Mouse (Mus musculus): Measurements from ENCODE around the gene Sirt4. TPM values are rescaled to one million over a fixed set of nuclear protein-coding genes. Genes with fewer than 3 reads are reported as not detected.

The Sirt4 gene
- total RNA-seq, 2 experiments from 2014 or later: 26.8 to 31.2 TPM

- peak in 1 of 2 experiments; percentile 62 for DNase-seq (ENCODE audit: extremely low spot score in 1 of 2, low spot score in 2 of 2)
- intact Hi-C loops (cut with DNase I): no loop called here
These were observed 55.0 kb downstream of the Sirt4 start, which contains the start of gene Msi1 for GRCm38 (mm10) chr5:115429359-115430186. Gene Msi1 (plus strand): TSS chr5:115429599.

GRCm38 (mm10) chr5:115428831-115429358 is 55.6 kb downstream of the Sirt4 start:
- no peak for DNase-seq (ENCODE audit: extremely low spot score in 1 of 2, low spot score in 2 of 2)
- intact Hi-C loops (cut with DNase I): no loop called here

Other genes with a start within 250 kb of the Sirt4 start
- gene Pop5, start 248.9 kb downstream of the Sirt4 start, total RNA-seq (2021): 10 to 100 TPM; 35.5 to 35.7 TPM
- 100 to 1,000 TPM; 256 to 269 TPM for gene Rnf10, start 211.8 kb downstream of the Sirt4 start, total RNA-seq (2021)
- gene Coq5, start 205.1 kb downstream of the Sirt4 start, total RNA-seq (2021): 10 to 100 TPM; 36.4 to 37.1 TPM
- gene Dynll1, start 183.7 kb downstream of the Sirt4 start, total RNA-seq (2021): 100 to 1,000 TPM; 702 to 749 TPM
- 10 to 100 TPM; 59.6 to 64.6 TPM for gene Srsf9, start 157.5 kb downstream of the Sirt4 start, total RNA-seq (2021)
- gene Gatc, start 143.5 kb downstream of the Sirt4 start, total RNA-seq (2021): 10 to 100 TPM; 23.8 to 25.5 TPM
- 10 to 100 TPM; 30.3 to 32.8 TPM for gene Triap1, start 143.5 kb downstream of the Sirt4 start, total RNA-seq (2021)
- gene Cox6a1, start 135.7 kb downstream of the Sirt4 start, total RNA-seq (2021): 100 to 1,000 TPM; 685 to 725 TPM
- 10 to 100 TPM; 54.2 to 58.0 TPM for gene Msi1, start 55.1 kb downstream of the Sirt4 start, total RNA-seq (2021)
- gene Pla2g1b, start 18.5 kb downstream of the Sirt4 start, total RNA-seq (2021): not detected
- 10 to 100 TPM; 18.8 to 20.8 TPM for gene Pxn, start 22.0 kb upstream of the Sirt4 start, total RNA-seq (2021)
- 100 to 1,000 TPM; 400 to 410 TPM for gene Rplp0, start 74.7 kb upstream of the Sirt4 start, total RNA-seq (2021)
- 10 to 100 TPM; 71.3 to 75.0 TPM for gene Gcn1l1, start 80.5 kb upstream of the Sirt4 start, total RNA-seq (2021)
- 10 to 100 TPM; 91.6 to 94.6 TPM for gene Rab35, start 147.2 kb upstream of the Sirt4 start, total RNA-seq (2021)
- 100 to 1,000 TPM; 120 to 129 TPM for gene Bicdl1, start 246.9 kb upstream of the Sirt4 start, total RNA-seq (2021)